In the genomic region with DNA sequence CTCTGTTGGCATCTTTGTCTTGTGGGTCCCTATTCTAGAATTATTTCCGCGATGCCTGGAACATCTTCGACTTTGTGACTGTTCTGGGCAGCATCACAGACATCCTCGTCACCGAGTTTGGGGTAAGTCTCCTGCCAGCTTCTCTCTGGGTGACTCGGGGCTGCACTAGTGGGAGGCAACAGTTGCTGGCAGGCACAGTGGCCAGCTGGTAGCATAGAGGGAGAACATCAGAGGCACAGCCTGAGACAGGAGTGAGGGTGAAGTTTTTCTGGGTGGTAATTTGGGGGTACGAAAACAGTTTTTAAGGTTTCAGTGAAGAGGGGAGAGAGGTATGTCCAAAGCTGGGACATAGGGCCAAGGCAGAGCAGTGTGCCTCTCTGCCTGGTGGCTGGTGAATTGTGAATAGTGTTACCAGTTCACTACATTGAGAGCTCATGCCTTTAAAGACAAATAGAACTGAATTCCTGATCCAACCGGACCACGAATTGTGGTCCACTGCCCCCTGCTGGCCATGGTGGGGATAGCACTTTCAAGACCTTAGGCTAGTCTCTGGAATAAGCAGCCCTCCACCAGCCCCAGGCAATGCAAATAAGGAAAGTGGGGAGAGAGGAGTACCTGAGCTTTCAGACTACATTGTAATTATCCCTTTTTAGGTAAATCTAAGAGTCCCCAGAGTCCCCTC, we compare ENCODE assay signal across 9 mouse cellular contexts.
DNase-seq lines count a peak whose midpoint lies in the region; ATAC-seq and TF ChIP-seq lines count a peak whose summit lies in the region.
"Had no signal": no experiment of that assay in that cellular context is flagged by ENCODE, and none has a peak within 500 bp of the region (broad histone marks: within the 10 kb centered on the region; RNA-seq: fewer than 3 reads in every experiment).

No protein-coding gene starts in this region.

- TF ChIP-seq CTCF in hindbrain, postnatal 0 days (IDR thresholded peaks at IDR 0.05; ENCODE audit: low read depth) = peak; percentile 91
- peak; percentile 91; the same call in 1 of the 2 replicates for TF ChIP-seq CTCF in testis, adult 2 months (IDR thresholded peaks at IDR 0.05; ENCODE audit: control insufficient read depth, insufficient read depth, insufficient replicate concordance, low read depth, low read length)

- no peaks in the 10 kb centered on the region for H3K4me1 ChIP-seq in intestine, embryonic 14.5 days (replicated peaks; ENCODE audit: control insufficient read depth, insufficient read depth, low read length)
- no peaks in the 10 kb centered on the region for H3K4me1 ChIP-seq in intestine, embryonic 15.5 days (replicated peaks)
- no peaks in the 10 kb centered on the region for H3K4me1 ChIP-seq in embryonic facial prominence, embryonic 11.5 days (ENCODE audit: control insufficient read depth, insufficient read depth, low read length)
- H3K4me1 ChIP-seq in hindbrain, postnatal 0 days (ENCODE audit: insufficient read depth, low read length) = no peaks in the 10 kb centered on the region
- H3K4me1 ChIP-seq in limb, embryonic 11.5 days (ENCODE audit: control insufficient read depth, insufficient read depth, low read length) = no peaks in the 10 kb centered on the region
- no peaks in the 10 kb centered on the region for H3K4me1 ChIP-seq in testis, adult 2 months (ENCODE audit: control insufficient read depth, insufficient read depth, low read length)
- H3K4me1 ChIP-seq: embryonic facial prominence, embryonic 15.5 days had no signal

- H3K36me3 ChIP-seq in intestine, embryonic 14.5 days (ENCODE audit: control insufficient read depth, insufficient read depth, low read length) = no peaks in the 10 kb centered on the region
- H3K36me3 ChIP-seq in intestine, embryonic 15.5 days = no peaks in the 10 kb centered on the region
- H3K36me3 ChIP-seq in embryonic facial prominence, embryonic 11.5 days (replicated peaks; ENCODE audit: control insufficient read depth, insufficient read depth, low read depth, low read length) = no peaks in the 10 kb centered on the region
- 0 out of 2 replicates have a peak, but pooled peaks cover 9% of the 10 kb centered on the region for H3K36me3 ChIP-seq in hindbrain, postnatal 0 days (ENCODE audit: insufficient read depth, low read length)
- no peaks in the 10 kb centered on the region for H3K36me3 ChIP-seq in limb, embryonic 11.5 days (ENCODE audit: control insufficient read depth, insufficient read depth, low read length)
- H3K36me3 ChIP-seq in testis, adult 2 months (ENCODE audit: control insufficient read depth, insufficient read depth, low read length) = no peaks in the 10 kb centered on the region
- H3K36me3 ChIP-seq: embryonic facial prominence, embryonic 15.5 days had no signal

- DNase-seq in intestine, embryonic 14.5 days (ENCODE audit: low spot score) = peak; percentile 93
- peak; percentile 58 to 64 for DNase-seq in adrenal gland, postnatal 4 days (ENCODE audit: low spot score in 2 of 2)
- peak; percentile 88 for DNase-seq in embryonic facial prominence, embryonic 11.5 days (ENCODE audit: low spot score)
- peak; percentile 90 for DNase-seq in hindbrain, postnatal 0 days (ENCODE audit: low spot score)
- peak; percentile 94 for DNase-seq in limb, embryonic 11.5 days (ENCODE audit: low spot score)
- peak; percentile 24 to 49 for DNase-seq in monocyte, adult 2 months (ENCODE audit: low read depth in 1 of 2, low spot score in 2 of 2)

- 0 out of 2 replicates have a peak, but pooled peaks cover 2% of the 10 kb centered on the region for H3K27me3 ChIP-seq in intestine, embryonic 14.5 days (replicated peaks; ENCODE audit: control insufficient read depth, insufficient read depth, low read length)
- H3K27me3 ChIP-seq in intestine, embryonic 15.5 days (replicated peaks) = no peaks in the 10 kb centered on the region
- H3K27me3 ChIP-seq in embryonic facial prominence, embryonic 11.5 days (ENCODE audit: control insufficient read depth, insufficient read depth, low read length) = no peaks in the 10 kb centered on the region
- H3K27me3 ChIP-seq in hindbrain, postnatal 0 days (ENCODE audit: insufficient read depth, low read length) = no peaks in the 10 kb centered on the region
- H3K27me3 ChIP-seq in limb, embryonic 11.5 days (ENCODE audit: control insufficient read depth, insufficient read depth, low read length) = no peaks in the 10 kb centered on the region
- H3K27me3 ChIP-seq in testis, adult 2 months (ENCODE audit: control insufficient read depth, insufficient read depth, low read length) = no peaks in the 10 kb centered on the region
- H3K27me3 ChIP-seq: embryonic facial prominence, embryonic 15.5 days had no signal

- no peak for ATAC-seq in intestine, embryonic 14.5 days (replicated peaks; ENCODE audit: low FRiP score, low TSS enrichment, low read depth)
- no peak for ATAC-seq in intestine, embryonic 15.5 days
- no peak for ATAC-seq in embryonic facial prominence, embryonic 11.5 days (replicated peaks; ENCODE audit: insufficient number of reproducible peaks, low FRiP score, low TSS enrichment, low read depth)
- ATAC-seq in hindbrain, postnatal 0 days = peak; percentile 54
- ATAC-seq in limb, embryonic 11.5 days (ENCODE audit: insufficient number of reproducible peaks, low FRiP score, low TSS enrichment, low read depth) = no peak

- H3K9ac ChIP-seq in intestine, embryonic 14.5 days (ENCODE audit: low read length) = no peak overlapping the region
- no peak overlapping the region for H3K9ac ChIP-seq in intestine, embryonic 15.5 days
- H3K9ac ChIP-seq in embryonic facial prominence, embryonic 11.5 days (replicated peaks; ENCODE audit: low read length) = no peak overlapping the region
- H3K9ac ChIP-seq in hindbrain, postnatal 0 days (replicated peaks; ENCODE audit: low read length) = 0 out of 2 replicates have a peak overlapping the region, but pooled peaks have one; percentile 5
- no peak overlapping the region for H3K9ac ChIP-seq in limb, embryonic 11.5 days (ENCODE audit: low read length)
- H3K9ac ChIP-seq: embryonic facial prominence, embryonic 15.5 days had no signal

- no peak overlapping the region for H3K27ac ChIP-seq in intestine, embryonic 14.5 days (ENCODE audit: low read depth)
- no peak overlapping the region for H3K27ac ChIP-seq in intestine, embryonic 15.5 days
- H3K27ac ChIP-seq in embryonic facial prominence, embryonic 11.5 days (replicated peaks; ENCODE audit: low read depth, low read length) = no peak overlapping the region
- peak overlapping the region; percentile 65 for H3K27ac ChIP-seq in hindbrain, postnatal 0 days
- no peak overlapping the region for H3K27ac ChIP-seq in limb, embryonic 11.5 days (replicated peaks; ENCODE audit: low read depth, low read length)
- H3K27ac ChIP-seq in testis, adult 2 months (ENCODE audit: control insufficient read depth, insufficient read depth, low read depth, low read length) = no peak overlapping the region
- H3K27ac ChIP-seq: embryonic facial prominence, embryonic 15.5 days had no signal

- TF ChIP-seq POLR2A in testis, adult 2 months (IDR thresholded peaks at IDR 0.05; ENCODE audit: control insufficient read depth, low read depth, low read length) = no peak

- WGBS in intestine, embryonic 14.5 days = 70% methylated on average over 9 of the region's 9 CpGs
- 69% methylated on average over 9 of the region's 9 CpGs for WGBS in intestine, embryonic 15.5 days
- 68% methylated on average over 9 of the region's 9 CpGs for WGBS in embryonic facial prominence, embryonic 11.5 days
- 57% methylated on average over 9 of the region's 9 CpGs for WGBS in hindbrain, postnatal 0 days
- 69% methylated on average over 9 of the region's 9 CpGs for WGBS in limb, embryonic 11.5 days

- no peak overlapping the region for H3K4me3 ChIP-seq in intestine, embryonic 14.5 days (ENCODE audit: low read depth, low read length)
- H3K4me3 ChIP-seq in intestine, embryonic 15.5 days (replicated peaks) = no peak overlapping the region
- H3K4me3 ChIP-seq in embryonic facial prominence, embryonic 11.5 days (ENCODE audit: low read depth, low read length) = no peak overlapping the region
- H3K4me3 ChIP-seq in hindbrain, postnatal 0 days (ENCODE audit: low read length) = no peak overlapping the region
- H3K4me3 ChIP-seq in limb, embryonic 11.5 days (ENCODE audit: low read depth, low read length) = no peak overlapping the region
- no peak overlapping the region for H3K4me3 ChIP-seq in testis, adult 2 months (ENCODE audit: control insufficient read depth, low read depth, low read length)
- H3K4me3 ChIP-seq: embryonic facial prominence, embryonic 15.5 days had no signal

- H3K4me2 ChIP-seq in intestine, embryonic 14.5 days (ENCODE audit: low read length) = no peak overlapping the region
- H3K4me2 ChIP-seq in intestine, embryonic 15.5 days (replicated peaks) = no peak overlapping the region
- no peak overlapping the region for H3K4me2 ChIP-seq in embryonic facial prominence, embryonic 11.5 days (ENCODE audit: low read depth, low read length)
- no peak overlapping the region for H3K4me2 ChIP-seq in hindbrain, postnatal 0 days (ENCODE audit: low read depth, low read length)
- no peak overlapping the region for H3K4me2 ChIP-seq in limb, embryonic 11.5 days (ENCODE audit: low read depth, severe bottlenecking)
- H3K4me2 ChIP-seq: embryonic facial prominence, embryonic 15.5 days had no signal

- no peaks in the 10 kb centered on the region for H3K9me3 ChIP-seq in intestine, embryonic 14.5 days (ENCODE audit: control insufficient read depth, low read length)
- H3K9me3 ChIP-seq in intestine, embryonic 15.5 days = no peaks in the 10 kb centered on the region
- no peaks in the 10 kb centered on the region for H3K9me3 ChIP-seq in embryonic facial prominence, embryonic 11.5 days (replicated peaks; ENCODE audit: control insufficient read depth, low read length)
- H3K9me3 ChIP-seq in hindbrain, postnatal 0 days (ENCODE audit: low read length) = no peaks in the 10 kb centered on the region
- no peaks in the 10 kb centered on the region for H3K9me3 ChIP-seq in limb, embryonic 11.5 days (ENCODE audit: control insufficient read depth, low read length)
- H3K9me3 ChIP-seq: embryonic facial prominence, embryonic 15.5 days had no signal

Comparison
In these comparisons a context has a peak if more than half of its experiments do, and no peak if none do; other contexts are left out.
1. DNase-seq: peak in every context shown above with its lines; median percentile 94 in limb, embryonic 11.5 days; 93 in intestine, embryonic 14.5 days; 90 in hindbrain, postnatal 0 days; 88 in embryonic facial prominence, embryonic 11.5 days; 61 in adrenal gland, postnatal 4 days; 36 in monocyte, adult 2 months.